Mouse (Mus musculus) bone marrow macrophage, adult 2 months (primary cell): ENCODE measurements around the gene Srsf11.

Experiments used
- CTCF ChIP-seq: IDR thresholded peaks from 2 replicates; pipeline ENCODE4 v1.5.1; 2012; ENCODE audit warnings: low read depth, mild to moderate bottlenecking, low read length, moderate library complexity
- POLR2A ChIP-seq: IDR thresholded peaks from 2 replicates; pipeline ENCODE4 v1.6.1; 2012; ENCODE audit warnings: mild to moderate bottlenecking, low read depth, low read length, borderline replicate concordance

GRCm38 (mm10) chr3:158065256-158065655 is 28.8 kb upstream of the Srsf11 start:
- TF ChIP-seq POLR2A (no peak), CTCF (no peak)
